Mouse (Mus musculus): ENCODE data around the gene Aig1. TPM values are rescaled to one million over a fixed set of nuclear protein-coding genes. Genes with fewer than 3 reads are reported as not detected.

Aig1 gene
- polyA plus RNA-seq, 1 experiment = 38.1 TPM

DNA sequence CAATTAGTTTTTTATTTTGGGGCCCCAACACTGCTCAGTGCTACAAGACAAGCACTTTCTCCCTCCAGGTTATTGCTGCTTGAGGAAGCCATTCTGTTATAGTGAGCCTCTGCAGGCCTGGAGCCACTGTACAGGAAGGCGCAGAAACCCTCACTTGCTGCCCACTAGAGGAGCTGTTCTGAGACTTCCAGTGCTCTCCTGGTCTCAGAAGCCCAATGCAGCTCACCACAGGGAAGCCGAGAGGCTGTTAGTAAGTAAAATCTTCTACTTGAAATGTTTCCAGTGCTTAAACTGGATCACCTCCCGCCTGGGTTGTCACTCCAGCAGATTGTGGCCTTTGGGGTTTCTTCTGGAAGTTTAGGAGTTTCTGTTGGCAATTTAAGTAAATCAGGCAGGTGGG, 186.2 kb downstream of the Aig1 start:
- TF ChIP-seq POLR2A (IDR thresholded peaks at IDR 0.05; ENCODE audit: low read depth, low read length) (no peak), CTCF (IDR thresholded peaks at IDR 0.05; ENCODE audit: borderline replicate concordance, insufficient read depth, low read length) (peak; percentile 25; the same call in 1 of the 2 replicates)
- no peak overlapping the region for H3K27ac ChIP-seq (ENCODE audit: insufficient read depth, low read length)
- no peak overlapping the region for H3K4me3 ChIP-seq (ENCODE audit: insufficient read depth, low read length)
- peaks cover 2% of the 10 kb centered on the region; the same call in 1 of the 2 replicates for H3K4me1 ChIP-seq (ENCODE audit: control insufficient read depth, insufficient read depth, low read length)

DNA sequence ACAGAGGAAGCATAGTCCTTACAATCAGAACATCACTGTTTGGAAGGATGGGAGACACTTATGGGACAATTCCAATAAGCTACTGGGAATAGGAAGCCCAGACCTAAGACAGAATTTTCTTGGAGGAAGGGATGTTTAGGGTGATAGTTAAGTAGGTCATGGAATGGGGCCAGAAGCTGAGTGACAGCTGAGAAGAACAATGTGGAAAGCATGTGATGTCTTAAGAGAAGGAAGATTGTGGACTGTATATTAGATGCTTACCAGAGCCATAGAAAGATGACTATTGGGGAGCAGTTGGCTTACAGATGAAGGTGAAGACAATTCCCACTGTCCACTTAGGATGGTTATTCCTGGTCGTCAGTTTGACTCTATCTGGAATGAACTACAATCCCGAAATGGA, 191.3 kb downstream of the Aig1 start:
- TF ChIP-seq POLR2A (IDR thresholded peaks at IDR 0.05; ENCODE audit: low read depth, low read length) (no peak), CTCF (IDR thresholded peaks at IDR 0.05; ENCODE audit: borderline replicate concordance, insufficient read depth, low read length) (no peak)
- no peaks in the 10 kb centered on the region for H3K4me1 ChIP-seq (ENCODE audit: control insufficient read depth, insufficient read depth, low read length)
- H3K4me3 ChIP-seq (ENCODE audit: insufficient read depth, low read length) = no peak overlapping the region
- no peak overlapping the region for H3K27ac ChIP-seq (ENCODE audit: insufficient read depth, low read length)

DNA sequence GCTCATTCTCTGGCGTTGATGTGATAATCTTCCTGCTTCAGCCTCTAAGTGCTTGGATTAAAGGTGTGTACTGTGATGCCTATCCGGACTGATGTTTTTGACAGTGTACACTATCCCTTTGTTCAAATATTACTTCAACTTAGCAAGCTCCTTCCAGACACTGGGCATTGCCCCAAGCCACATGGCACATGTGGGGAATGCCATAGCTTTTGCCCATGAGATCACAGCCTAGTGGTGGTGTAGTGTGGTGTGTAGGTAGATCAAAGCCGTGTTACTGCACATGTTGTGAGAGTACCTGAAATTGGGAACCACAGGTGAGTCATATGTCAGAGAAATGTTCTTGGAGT, 193.8 kb downstream of the Aig1 start:
- H3K27ac ChIP-seq (ENCODE audit: insufficient read depth, low read length) = no peak overlapping the region
- no peak overlapping the region for H3K4me3 ChIP-seq (ENCODE audit: insufficient read depth, low read length)
- TF ChIP-seq POLR2A (IDR thresholded peaks at IDR 0.05; ENCODE audit: low read depth, low read length) (no peak), CTCF (IDR thresholded peaks at IDR 0.05; ENCODE audit: borderline replicate concordance, insufficient read depth, low read length) (no peak)
- H3K4me1 ChIP-seq (ENCODE audit: control insufficient read depth, insufficient read depth, low read length) = no peaks in the 10 kb centered on the region

DNA sequence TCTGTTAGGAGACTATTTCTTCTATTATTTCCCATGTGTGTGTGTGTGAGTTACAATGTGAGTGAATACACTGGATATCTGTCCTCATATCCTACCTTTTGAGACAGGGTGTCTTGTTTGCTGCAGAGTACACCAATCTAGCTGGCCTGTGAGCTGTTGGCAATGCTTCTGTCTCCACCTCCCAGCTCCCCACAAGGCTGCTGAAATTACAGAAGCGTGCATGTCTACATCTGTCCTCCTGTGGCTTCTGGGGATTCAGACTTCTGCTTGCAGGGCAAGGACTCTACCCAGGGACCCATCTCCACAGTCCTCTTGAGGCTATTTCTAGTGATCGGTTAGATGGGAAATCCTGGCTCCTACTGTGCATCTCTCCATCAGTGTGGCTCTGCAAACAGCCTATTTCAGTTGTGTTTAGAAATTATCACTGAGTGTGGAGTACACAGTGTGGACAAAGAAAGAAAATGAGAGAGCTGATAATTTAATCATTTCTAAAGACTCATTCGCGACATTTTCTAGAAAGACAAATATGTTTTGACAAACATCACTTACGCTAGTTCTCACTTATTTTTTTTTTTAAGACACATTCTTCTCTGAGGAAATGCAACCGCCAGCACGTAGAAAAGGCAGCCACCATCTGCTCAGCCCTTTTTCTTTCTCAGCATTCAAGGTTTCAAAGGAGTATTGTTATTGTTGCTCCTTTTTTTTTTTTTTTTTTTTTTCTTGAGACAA, 194.3 kb downstream of the Aig1 start:
- TF ChIP-seq POLR2A (IDR thresholded peaks at IDR 0.05; ENCODE audit: low read depth, low read length) (no peak), CTCF (IDR thresholded peaks at IDR 0.05; ENCODE audit: borderline replicate concordance, insufficient read depth, low read length) (no peak)

DNA sequence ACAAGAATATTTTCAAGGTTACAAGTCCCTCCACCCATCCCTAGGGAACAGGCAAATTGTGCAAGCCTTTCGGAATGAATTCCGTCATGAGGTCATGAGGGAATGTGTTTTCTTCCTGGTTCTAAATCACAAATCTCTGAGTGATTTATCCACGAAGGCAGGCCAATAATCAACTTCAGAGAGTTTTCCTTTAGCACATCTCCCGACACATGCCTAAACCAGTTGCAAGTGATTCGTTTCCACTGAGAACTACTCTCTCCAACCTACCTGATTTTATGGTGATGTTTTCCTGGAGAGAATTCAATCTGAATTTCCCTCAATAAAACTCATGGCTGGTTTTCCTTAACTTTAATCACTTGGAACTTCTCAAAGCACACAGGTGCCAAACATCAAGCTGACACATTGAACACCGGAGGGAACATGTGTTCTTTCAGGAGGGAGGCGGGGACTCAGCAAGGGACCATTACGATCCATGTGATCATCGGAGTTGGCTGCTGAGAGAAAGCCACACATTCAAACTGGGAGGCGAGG, 201.5 kb downstream of the Aig1 start:
- Histone ChIP-seq H3K4me3 (ENCODE audit: insufficient read depth, low read length) (no peak overlapping the region), H3K4me1 (ENCODE audit: control insufficient read depth, insufficient read depth, low read length) (peaks cover 17% of the 10 kb centered on the region), H3K27ac (ENCODE audit: insufficient read depth, low read length) (peak overlapping the region; percentile 90)
- TF ChIP-seq CTCF (IDR thresholded peaks at IDR 0.05; ENCODE audit: borderline replicate concordance, insufficient read depth, low read length) = no peak
- no peak for TF ChIP-seq POLR2A (IDR thresholded peaks at IDR 0.05; ENCODE audit: low read depth, low read length)

More for the DNA sequence above, 194.3 kb downstream of the Aig1 start:
- no peaks in the 10 kb centered on the region for H3K4me1 ChIP-seq (ENCODE audit: control insufficient read depth, insufficient read depth, low read length)
- H3K27ac ChIP-seq (ENCODE audit: insufficient read depth, low read length) = no peak overlapping the region
- H3K4me3 ChIP-seq (ENCODE audit: insufficient read depth, low read length) = no peak overlapping the region

DNA sequence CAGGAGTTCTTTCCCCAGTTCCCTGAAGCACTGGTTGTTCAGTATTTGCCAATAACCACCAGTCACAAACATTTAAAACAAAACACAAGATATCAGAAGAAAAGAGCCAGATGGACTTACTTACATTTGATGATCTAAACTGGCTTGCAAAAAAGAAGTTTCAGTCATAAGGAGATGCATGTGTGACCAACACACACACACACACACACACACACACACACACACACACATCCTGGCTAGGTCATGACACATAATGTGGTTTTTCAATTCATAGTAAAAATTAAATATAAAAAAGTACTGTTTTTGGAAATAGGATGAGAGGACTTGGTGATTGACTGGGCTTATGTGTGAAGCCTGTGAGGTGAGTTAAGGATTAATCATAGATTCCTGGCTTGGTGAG, 205.3 kb downstream of the Aig1 start:
- Histone ChIP-seq H3K4me1 (ENCODE audit: control insufficient read depth, insufficient read depth, low read length) (peaks cover 17% of the 10 kb centered on the region), H3K27ac (ENCODE audit: insufficient read depth, low read length) (peak overlapping the region; percentile 80; the same call in 1 of the 2 replicates), H3K4me3 (ENCODE audit: insufficient read depth, low read length) (no peak overlapping the region)
- TF ChIP-seq CTCF (IDR thresholded peaks at IDR 0.05; ENCODE audit: borderline replicate concordance, insufficient read depth, low read length) = no peak
- TF ChIP-seq POLR2A (IDR thresholded peaks at IDR 0.05; ENCODE audit: low read depth, low read length) = no peak

DNA sequence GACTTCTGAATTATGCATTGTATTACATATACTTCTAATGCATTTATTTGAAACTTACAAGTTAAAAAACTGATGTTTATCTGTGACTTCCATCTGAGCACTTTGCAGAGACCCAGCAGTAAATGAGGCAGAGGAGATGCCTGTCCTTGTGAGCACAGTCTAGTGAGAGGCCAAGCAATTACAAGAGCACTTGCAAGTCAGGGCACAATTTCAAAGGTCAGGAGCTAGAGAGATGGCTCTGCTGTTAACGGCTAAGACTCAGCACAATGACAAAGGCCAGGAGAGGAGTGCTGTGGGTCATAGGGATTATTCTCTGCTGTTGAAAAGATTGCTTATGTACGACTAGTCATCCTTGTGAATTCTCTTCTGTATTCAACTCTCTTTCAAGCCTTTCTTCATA, 209.0 kb downstream of the Aig1 start:
- Histone ChIP-seq H3K4me1 (ENCODE audit: control insufficient read depth, insufficient read depth, low read length) (peaks cover 8% of the 10 kb centered on the region), H3K4me3 (ENCODE audit: insufficient read depth, low read length) (no peak overlapping the region), H3K27ac (ENCODE audit: insufficient read depth, low read length) (no peak overlapping the region)
- TF ChIP-seq POLR2A (IDR thresholded peaks at IDR 0.05; ENCODE audit: low read depth, low read length) (no peak), CTCF (IDR thresholded peaks at IDR 0.05; ENCODE audit: borderline replicate concordance, insufficient read depth, low read length) (no peak)

DNA sequence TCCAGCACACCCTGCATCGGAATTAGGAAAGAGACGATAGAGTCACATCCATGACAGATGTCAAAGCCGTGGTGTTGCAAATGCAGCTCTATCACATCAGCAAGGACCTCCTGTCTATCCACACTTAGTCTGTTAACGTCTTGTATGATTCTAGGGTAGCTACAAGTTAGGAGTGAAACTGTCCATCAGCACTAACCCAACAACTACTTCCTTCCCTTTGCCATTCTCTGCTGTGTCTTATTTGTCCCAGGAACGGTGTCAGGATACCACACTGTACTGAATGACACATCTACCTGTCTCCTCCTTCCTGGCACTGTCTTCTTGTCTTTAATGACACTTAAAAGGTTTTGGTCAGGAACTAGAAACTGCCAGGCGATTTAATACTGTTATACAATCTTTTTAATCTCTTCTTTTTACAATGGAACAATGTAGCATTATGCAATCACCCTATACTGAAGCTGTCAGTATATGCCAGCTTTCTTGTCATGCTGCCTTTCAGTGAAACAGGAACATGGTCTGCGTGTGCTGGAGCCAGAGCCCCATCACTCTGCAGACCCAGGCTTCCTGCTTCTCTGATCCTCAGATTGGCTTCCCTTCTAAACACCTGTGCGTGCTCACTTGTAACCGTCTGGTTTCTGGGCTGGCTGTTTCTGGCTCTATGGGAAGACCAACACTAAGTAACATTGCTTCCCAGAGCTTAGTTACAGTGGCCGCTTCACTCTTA, 214.9 kb downstream of the Aig1 start:
- Histone ChIP-seq H3K27ac (ENCODE audit: insufficient read depth, low read length) (no peak overlapping the region), H3K4me3 (ENCODE audit: insufficient read depth, low read length) (no peak overlapping the region), H3K4me1 (ENCODE audit: control insufficient read depth, insufficient read depth, low read length) (no peaks in the 10 kb centered on the region)
- TF ChIP-seq POLR2A (IDR thresholded peaks at IDR 0.05; ENCODE audit: low read depth, low read length) (no peak), CTCF (IDR thresholded peaks at IDR 0.05; ENCODE audit: borderline replicate concordance, insufficient read depth, low read length) (no peak)

DNA sequence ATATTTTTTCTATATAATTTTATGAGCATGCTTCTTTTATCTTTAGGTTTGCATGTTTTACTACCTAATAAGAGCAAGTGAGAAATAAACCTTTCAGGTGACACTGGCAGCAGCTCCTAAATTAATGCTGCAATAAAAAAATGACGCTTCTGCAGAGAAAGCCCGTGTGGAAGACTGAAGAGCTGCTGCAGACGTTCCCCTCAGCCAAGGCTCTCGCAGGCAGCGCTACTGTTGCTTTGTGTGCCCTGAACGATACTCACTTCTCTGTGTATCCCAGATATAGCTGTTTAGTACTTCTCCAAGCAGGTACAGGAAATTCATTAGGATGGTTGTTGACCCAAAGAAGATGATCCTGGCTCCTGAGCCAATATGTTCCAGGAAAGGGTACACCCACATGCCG, 215.5 kb downstream of the Aig1 start:
- Histone ChIP-seq H3K4me3 (ENCODE audit: insufficient read depth, low read length) (no peak overlapping the region), H3K4me1 (ENCODE audit: control insufficient read depth, insufficient read depth, low read length) (no peaks in the 10 kb centered on the region), H3K27ac (ENCODE audit: insufficient read depth, low read length) (no peak overlapping the region)
- no peak for TF ChIP-seq POLR2A (IDR thresholded peaks at IDR 0.05; ENCODE audit: low read depth, low read length)
- TF ChIP-seq CTCF (IDR thresholded peaks at IDR 0.05; ENCODE audit: borderline replicate concordance, insufficient read depth, low read length) = no peak

DNA sequence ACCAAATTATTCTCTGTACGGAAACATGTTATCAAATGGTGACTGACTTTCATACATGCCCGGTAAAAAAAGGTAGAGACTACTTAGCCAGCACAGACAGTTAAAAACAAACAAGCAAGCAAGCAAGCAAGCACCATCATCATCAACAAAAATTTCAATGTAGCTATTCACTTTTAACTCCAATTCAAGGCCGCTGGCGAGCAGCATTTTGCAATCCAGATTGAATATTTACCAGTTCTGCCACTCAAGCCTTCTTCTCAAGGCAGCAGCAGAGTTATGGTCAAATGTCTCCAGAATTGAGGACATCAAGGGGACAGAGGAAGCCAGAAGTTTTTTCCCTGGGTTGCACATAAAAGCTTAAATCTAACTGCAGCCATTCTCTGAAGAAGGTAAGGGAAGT, 216.7 kb downstream of the Aig1 start:
- TF ChIP-seq POLR2A (IDR thresholded peaks at IDR 0.05; ENCODE audit: low read depth, low read length) (no peak), CTCF (IDR thresholded peaks at IDR 0.05; ENCODE audit: borderline replicate concordance, insufficient read depth, low read length) (no peak)
- Histone ChIP-seq H3K4me3 (ENCODE audit: insufficient read depth, low read length) (no peak overlapping the region), H3K27ac (ENCODE audit: insufficient read depth, low read length) (no peak overlapping the region), H3K4me1 (ENCODE audit: control insufficient read depth, insufficient read depth, low read length) (no peaks in the 10 kb centered on the region)

All from embryonic fibroblast, embryonic 13.5 days (primary cell).